Mouse (Mus musculus): ENCODE results near the gene Gm44579.

Gm44579 gene

GRCm38 (mm10) chr15:98220877-98221276 lies at the start of gene Gm44579, which contains the start of gene Olfr287:
Gene Gm44579 (minus strand): TSS chr15:98220977.
Gene Olfr287 (minus strand): TSS chr15:98221056.
- no peak for DNase-seq (ENCODE audit: low read depth)

- no peak for DNase-seq (ENCODE audit: low read depth)
These were observed 37.0 kb upstream of the Gm44579 start for GRCm38 (mm10) chr15:98257776-98258175.

- no peak for DNase-seq (ENCODE audit: low read depth)
These were observed 36.4 kb upstream of the Gm44579 start, which contains the start of gene H1fnt for GRCm38 (mm10) chr15:98257193-98257592. Gene H1fnt (minus strand): TSS chr15:98257293.

- no peak for DNase-seq (ENCODE audit: low read depth)
These were observed 35.5 kb upstream of the Gm44579 start for GRCm38 (mm10) chr15:98256271-98256670.

GRCm38 (mm10) chr15:98235442-98235841 lies 14.7 kb upstream of the Gm44579 start:
- DNase-seq (ENCODE audit: low read depth): no peak

GRCm38 (mm10) chr15:98234350-98234749 lies 13.6 kb upstream of the Gm44579 start, which contains the start of gene Olfr286:
Gene Olfr286 (minus strand): TSS chr15:98234450.
- no peak for DNase-seq (ENCODE audit: low read depth)

- no peak for DNase-seq (ENCODE audit: low read depth)
These were observed 5.3 kb upstream of the Gm44579 start for GRCm38 (mm10) chr15:98226096-98226495.

- no peak for DNase-seq (ENCODE audit: low read depth)
These were observed 4.8 kb upstream of the Gm44579 start for GRCm38 (mm10) chr15:98225610-98226009.

- no peak for DNase-seq (ENCODE audit: low read depth)
These were observed 1.6 kb upstream of the Gm44579 start for GRCm38 (mm10) chr15:98222377-98222776.

GRCm38 (mm10) chr15:98214130-98214529 lies 6.6 kb downstream of the Gm44579 start:
- DNase-seq (ENCODE audit: low read depth): no peak

- DNase-seq (ENCODE audit: low read depth): no peak
These were observed 7.4 kb downstream of the Gm44579 start for GRCm38 (mm10) chr15:98213336-98213870.

- peak; percentile 35 for DNase-seq (ENCODE audit: low read depth)
These were observed 11.1 kb downstream of the Gm44579 start for GRCm38 (mm10) chr15:98209676-98210075.

GRCm38 (mm10) chr15:98195442-98195841 lies 25.3 kb downstream of the Gm44579 start, which contains the start of gene Olfr288:
Gene Olfr288 (minus strand): TSS chr15:98195542.
- DNase-seq (ENCODE audit: low read depth): no peak

- DNase-seq (ENCODE audit: low read depth): no peak
These were observed 36.3 kb downstream of the Gm44579 start for GRCm38 (mm10) chr15:98184456-98184855.

- DNase-seq (ENCODE audit: low read depth): no peak
These were observed 38.8 kb downstream of the Gm44579 start for GRCm38 (mm10) chr15:98181856-98182570.

GRCm38 (mm10) chr15:98181132-98181711 lies 39.6 kb downstream of the Gm44579 start:
- DNase-seq (ENCODE audit: low read depth): peak; percentile 93

GRCm38 (mm10) chr15:98180567-98181131 lies 40.1 kb downstream of the Gm44579 start:
- no peak for DNase-seq (ENCODE audit: low read depth)

- no peak for DNase-seq (ENCODE audit: low read depth)
These were observed 43.5 kb downstream of the Gm44579 start for GRCm38 (mm10) chr15:98177320-98177719.

GRCm38 (mm10) chr15:98173821-98174220 lies 47.0 kb downstream of the Gm44579 start:
- peak; percentile 81 for DNase-seq (ENCODE audit: low read depth)

GRCm38 (mm10) chr15:98172113-98172512 lies 48.7 kb downstream of the Gm44579 start:
- no peak for DNase-seq (ENCODE audit: low read depth)

GRCm38 (mm10) chr15:98170917-98171316 lies 49.9 kb downstream of the Gm44579 start:
- DNase-seq (ENCODE audit: low read depth): no peak

- peak; percentile 63 for DNase-seq (ENCODE audit: low read depth)
These were observed 50.4 kb downstream of the Gm44579 start for GRCm38 (mm10) chr15:98170365-98170764.

- DNase-seq (ENCODE audit: low read depth): no peak
These were observed 52.2 kb downstream of the Gm44579 start for GRCm38 (mm10) chr15:98168622-98169004.
